Mouse (Mus musculus): ENCODE results near the gene Mpp1. TPM values are rescaled to one million over a fixed set of nuclear protein-coding genes. Genes with fewer than 3 reads are reported as not detected.

Mpp1 gene
- total RNA-seq, 2 experiments from 2014 or later, result 20.6 to 21.7 TPM

DNA sequence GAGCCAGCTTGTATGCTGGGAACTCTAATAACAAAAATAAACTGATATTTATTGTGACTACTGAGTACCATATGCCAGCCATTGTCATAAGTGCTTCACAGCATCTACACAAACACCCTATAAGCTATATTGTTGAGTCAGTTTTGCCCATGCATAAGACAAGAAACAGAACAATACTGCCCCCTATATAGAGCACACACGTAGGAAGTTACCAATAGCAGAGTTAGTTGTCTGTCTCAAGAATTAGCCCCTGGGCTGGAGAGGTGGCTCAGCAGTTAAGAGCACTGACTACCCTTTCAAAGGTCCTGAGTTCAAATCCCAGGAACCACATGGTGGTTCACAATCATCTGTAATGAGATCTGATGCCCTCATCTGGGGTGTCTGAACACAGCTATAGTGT lies 45.2 kb downstream of the Mpp1 start:
- no peak for DNase-seq
- intact Hi-C loops (cut with DNase I; ENCODE audit: low total_unique reads), result no loop called here

DNA sequence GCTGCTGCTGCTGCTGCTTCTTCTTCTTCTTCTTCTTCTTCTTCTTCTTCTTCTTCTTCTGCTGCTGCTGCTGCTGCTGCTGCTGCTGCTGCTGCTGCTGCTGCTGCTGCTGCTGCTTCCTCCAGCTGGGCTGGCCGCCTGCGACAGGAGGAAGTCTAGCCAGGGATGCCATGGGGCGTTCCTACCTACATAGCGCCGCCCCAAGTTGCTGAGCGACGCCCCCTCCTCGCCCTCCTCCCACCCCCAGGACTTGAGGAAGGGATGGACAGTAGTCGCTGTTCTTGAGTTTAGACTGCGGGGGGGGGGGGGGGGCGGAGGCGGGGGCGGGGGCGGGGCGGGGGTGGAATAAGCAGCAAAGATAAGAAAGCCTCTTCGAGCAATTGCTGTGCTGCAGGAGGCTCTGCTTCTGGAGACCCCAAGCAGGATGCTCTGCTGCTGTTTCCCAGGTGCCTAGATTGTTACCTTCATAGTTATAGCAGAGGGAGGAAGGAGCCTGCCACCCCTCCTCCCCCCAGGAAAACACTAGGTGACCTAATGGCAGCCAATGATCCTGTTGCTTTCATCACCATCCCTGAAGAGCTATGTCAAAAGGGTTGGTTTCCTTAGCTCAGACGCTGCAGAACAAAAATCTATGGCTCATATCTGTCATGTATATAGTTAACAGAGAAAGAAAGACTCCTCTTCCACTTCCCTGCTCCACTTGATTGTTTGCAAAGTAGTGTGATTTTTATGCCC lies 45.9 kb downstream of the Mpp1 start, which contains the start of gene Gab3:
TSS of gene Gab3 (minus strand) at position 685 of the 735 bp plus-strand sequence.
- DNase-seq, result peak; percentile 53
- intact Hi-C loops (cut with DNase I; ENCODE audit: low total_unique reads), result no loop called here

DNA sequence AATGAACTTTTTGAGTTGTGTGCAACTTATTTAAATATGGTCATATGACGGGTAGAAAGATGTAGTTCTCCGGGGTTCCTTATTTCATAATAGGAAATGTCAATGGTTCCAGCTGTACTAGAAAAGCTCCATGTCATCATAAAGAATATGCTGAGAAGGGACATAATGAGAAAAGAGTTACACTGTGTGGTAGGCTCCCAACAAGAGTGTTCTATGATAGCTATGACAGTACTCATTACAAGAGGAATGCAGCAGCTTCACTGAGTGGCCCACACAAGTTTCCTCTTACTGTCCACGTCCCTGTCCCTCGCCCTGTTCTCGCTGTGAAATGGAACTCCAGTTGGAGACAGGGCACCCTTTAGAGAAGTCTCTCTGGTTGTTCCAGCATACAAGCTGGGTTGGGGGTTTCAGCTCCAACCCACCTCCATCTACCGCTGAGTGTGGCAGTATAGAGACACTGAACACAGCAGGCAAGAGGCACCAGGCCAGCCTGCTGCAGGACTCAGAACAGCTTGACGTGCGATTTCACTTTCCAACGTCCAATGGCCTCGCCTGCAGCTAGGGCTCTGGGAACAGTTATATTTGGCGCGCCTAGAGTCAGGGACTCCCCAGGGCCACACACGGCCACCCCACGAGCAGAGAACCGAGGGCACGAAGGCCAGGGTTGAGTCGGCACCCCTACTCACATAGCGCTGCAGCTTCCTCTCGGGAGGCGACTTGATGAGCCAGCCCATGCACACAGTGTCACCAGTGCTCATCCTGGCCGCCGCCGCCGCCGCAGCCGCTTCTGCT lies 46.6 kb downstream of the Mpp1 start:
- no peak for DNase-seq
- intact Hi-C loops (cut with DNase I; ENCODE audit: low total_unique reads), result no loop called here

DNA sequence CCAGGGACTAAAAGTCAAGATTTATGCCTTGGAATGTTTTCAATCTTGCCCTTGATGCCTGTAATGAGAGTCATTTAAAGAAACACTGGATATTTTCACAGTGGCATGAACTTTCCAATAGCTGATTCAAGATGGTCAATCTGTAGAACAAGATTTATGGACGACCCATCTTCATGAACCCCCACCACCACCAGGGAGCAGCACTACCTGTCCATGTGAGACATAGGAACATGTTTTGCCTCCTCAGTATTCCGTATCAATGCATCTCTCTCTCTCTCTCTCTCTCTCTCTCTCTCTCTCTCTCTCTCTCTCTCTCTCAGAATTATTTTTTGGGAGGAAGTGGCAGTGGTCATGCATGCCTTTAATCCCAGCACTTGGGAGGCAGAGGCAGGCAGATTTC lies 48.5 kb downstream of the Mpp1 start:
- no peak for DNase-seq
- intact Hi-C loops (cut with DNase I; ENCODE audit: low total_unique reads), result no loop called here

Other genes starting within 250 kb of the Mpp1 start
- gene Gab3, start 45.6 kb downstream of the Mpp1 start, total RNA-seq (2021), result 1 to 10 TPM; 1.3 to 1.7 TPM
- gene Dkc1, start 35.2 kb downstream of the Mpp1 start, total RNA-seq (2021), result 10 to 100 TPM; 25.4 to 31.2 TPM
- gene Smim9, start 32.8 kb upstream of the Mpp1 start, total RNA-seq (2021), result not detected